Mouse (Mus musculus): ENCODE results near the gene Olfr164. TPM values are rescaled to one million over a fixed set of nuclear protein-coding genes. Genes with fewer than 3 reads are reported as not detected.

The Olfr164 gene
- polyA plus RNA-seq (2015; fragmentation: Nextera tagmentation; extraction: Ambion mirVana): not detected in 2 replicates

DNA sequence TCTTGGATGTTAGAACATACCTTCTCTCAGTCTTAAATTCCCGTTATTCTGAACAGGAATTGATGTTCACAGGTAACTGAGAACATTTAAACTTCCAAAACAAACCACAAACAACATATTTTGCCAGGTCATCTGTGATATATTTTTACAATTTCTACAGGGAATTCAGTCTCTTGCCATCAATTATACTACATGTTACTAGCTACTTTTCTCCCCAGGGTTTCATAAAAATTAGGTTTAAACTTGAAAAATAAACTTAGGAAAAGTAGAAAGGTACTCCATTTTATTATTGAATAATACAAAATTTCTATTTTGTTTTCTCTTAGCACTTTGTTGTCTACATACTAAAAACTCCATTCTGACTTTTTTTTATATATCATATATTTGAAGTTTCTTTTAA lies at the start of gene Olfr164:
Gene Olfr164 (minus strand): TSS at position 101 of the 400 bp plus-strand sequence.

Small RNAs within 50 kb of the gene (microRNA-seq; reads per million reads assigned to microRNA genes)
- not detected for gene Gm23612

Other genes starting within 250 kb of the Olfr164 start
- not detected in 2 replicates for gene Olfr165, start 109.1 kb upstream of the Olfr164 start, polyA plus RNA-seq (2015; fragmentation: Nextera tagmentation; extraction: Ambion mirVana)
- gene Olfr166, start 169.6 kb upstream of the Olfr164 start, polyA plus RNA-seq (2015; fragmentation: Nextera tagmentation; extraction: Ambion mirVana): not detected in 2 replicates
- gene Olfr167, start 208.2 kb upstream of the Olfr164 start, polyA plus RNA-seq (2015; fragmentation: Nextera tagmentation; extraction: Ambion mirVana): not detected in 2 replicates
- not detected in 2 replicates for gene Olfr168, start 221.5 kb upstream of the Olfr164 start, polyA plus RNA-seq (2015; fragmentation: Nextera tagmentation; extraction: Ambion mirVana)

Measured in urinary bladder, postnatal 0 days (tissue).